Mouse (Mus musculus): ENCODE results near the gene Xpnpep1. TPM values are rescaled to one million over a fixed set of nuclear protein-coding genes. Genes with fewer than 3 reads are reported as not detected.

Xpnpep1 gene
- 109 and 112 TPM in 2 replicates for polyA plus RNA-seq (2015; fragmentation: Nextera tagmentation; extraction: Ambion mirVana)

- WGBS: 35% methylated on average over 23 of the region's 23 CpGs
- 0 out of 2 replicates have a peak within 1 kb of the TSS, but pooled peaks have one; percentile 17 for H3K4me3 ChIP-seq (ENCODE audit: low read depth, low read length)
- H3K4me1 ChIP-seq (ENCODE audit: insufficient read depth, low read depth, low read length): peaks cover 28% of the 10 kb centered on the region; the same call in 1 of the 2 replicates
- peak; percentile 79 for DNase-seq (ENCODE audit: low spot score)
- peak within 1 kb of the TSS; percentile 92 for H3K27ac ChIP-seq (ENCODE audit: low read length)
- no peak for TF ChIP-seq CTCF (IDR thresholded peaks at IDR 0.05)
- peak; percentile 87 for TF ChIP-seq EP300 (IDR thresholded peaks at IDR 0.05)
- no peaks in the 10 kb centered on the region for H3K9me3 ChIP-seq (ENCODE audit: low read length)
- peak within 1 kb of the TSS; percentile 16; the same call in 1 of the 2 replicates for H3K9ac ChIP-seq (replicated peaks; ENCODE audit: low read depth)
- H3K4me2 ChIP-seq (replicated peaks; ENCODE audit: low read depth, low read length): peak within 1 kb of the TSS; percentile 75
- H3K36me3 ChIP-seq (ENCODE audit: insufficient read depth, low read length): no peaks in the 10 kb centered on the region
- H3K27me3 ChIP-seq (replicated peaks; ENCODE audit: insufficient read depth, low read length): no peaks in the 10 kb centered on the region
- ATAC-seq: peak; percentile 5; the same call in 1 of the 2 replicates
Observed at GRCm38 (mm10) chr19:53040164-53041132, at the start of gene Xpnpep1. Gene Xpnpep1 (minus strand): TSS chr19:53040214.

GRCm38 (mm10) chr19:53087268-53088143 is 47.5 kb upstream of the Xpnpep1 start:
- 0 out of 2 replicates have a peak, but pooled peaks have one; percentile 19 for TF ChIP-seq EP300 (IDR thresholded peaks at IDR 0.05)
- TF ChIP-seq CTCF (IDR thresholded peaks at IDR 0.05): no peak
- Histone ChIP-seq H3K4me2 (replicated peaks; ENCODE audit: low read depth, low read length) (peak overlapping the region; percentile 45), H3K9ac (replicated peaks; ENCODE audit: low read depth) (no peak overlapping the region), H3K27ac (ENCODE audit: low read length) (peak overlapping the region; percentile 70), H3K4me1 (ENCODE audit: insufficient read depth, low read depth, low read length) (peaks cover 16% of the 10 kb centered on the region; the same call in 1 of the 2 replicates), H3K27me3 (replicated peaks; ENCODE audit: insufficient read depth, low read length) (no peaks in the 10 kb centered on the region), H3K36me3 (ENCODE audit: insufficient read depth, low read length) (no peaks in the 10 kb centered on the region), H3K9me3 (ENCODE audit: low read length) (no peaks in the 10 kb centered on the region), H3K4me3 (ENCODE audit: low read depth, low read length) (peak overlapping the region; percentile 21)
- peak; percentile 75 for ATAC-seq
- DNase-seq (ENCODE audit: low spot score): peak; percentile 72
- WGBS: 19% methylated on average over 25 of the region's 25 CpGs

GRCm38 (mm10) chr19:53086861-53087260 is 46.8 kb upstream of the Xpnpep1 start:
- Histone ChIP-seq H3K4me3 (ENCODE audit: low read depth, low read length) (peak overlapping the region; percentile 21), H3K4me1 (ENCODE audit: insufficient read depth, low read depth, low read length) (peaks cover 16% of the 10 kb centered on the region; the same call in 1 of the 2 replicates), H3K4me2 (replicated peaks; ENCODE audit: low read depth, low read length) (peak overlapping the region; percentile 45), H3K9ac (replicated peaks; ENCODE audit: low read depth) (no peak overlapping the region), H3K27me3 (replicated peaks; ENCODE audit: insufficient read depth, low read length) (no peaks in the 10 kb centered on the region), H3K27ac (ENCODE audit: low read length) (peak overlapping the region; percentile 70), H3K36me3 (ENCODE audit: insufficient read depth, low read length) (no peaks in the 10 kb centered on the region), H3K9me3 (ENCODE audit: low read length) (no peaks in the 10 kb centered on the region)
- ATAC-seq (peak; percentile 72), DNase-seq (ENCODE audit: low spot score) (no peak)
- TF ChIP-seq EP300 (IDR thresholded peaks at IDR 0.05): no peak
- no peak for TF ChIP-seq CTCF (IDR thresholded peaks at IDR 0.05)
- 35% methylated on average over 12 of the region's 12 CpGs for WGBS

GRCm38 (mm10) chr19:53084735-53085134 is 44.7 kb upstream of the Xpnpep1 start:
- H3K9me3 ChIP-seq (ENCODE audit: low read length): no peaks in the 10 kb centered on the region
- ATAC-seq: peak; percentile 34
- H3K36me3 ChIP-seq (ENCODE audit: insufficient read depth, low read length): no peaks in the 10 kb centered on the region
- no peak overlapping the region for H3K9ac ChIP-seq (replicated peaks; ENCODE audit: low read depth)
- H3K27me3 ChIP-seq (replicated peaks; ENCODE audit: insufficient read depth, low read length): no peaks in the 10 kb centered on the region
- WGBS: 8% methylated on average over 5 of the region's 5 CpGs
- peaks cover 16% of the 10 kb centered on the region; the same call in 1 of the 2 replicates for H3K4me1 ChIP-seq (ENCODE audit: insufficient read depth, low read depth, low read length)
- no peak overlapping the region for H3K27ac ChIP-seq (ENCODE audit: low read length)
- H3K4me2 ChIP-seq (replicated peaks; ENCODE audit: low read depth, low read length): no peak overlapping the region
- peak; percentile 67 for DNase-seq (ENCODE audit: low spot score)
- no peak overlapping the region for H3K4me3 ChIP-seq (ENCODE audit: low read depth, low read length)
- TF ChIP-seq EP300 (IDR thresholded peaks at IDR 0.05) (peak; percentile 69), CTCF (IDR thresholded peaks at IDR 0.05) (no peak)

DNA sequence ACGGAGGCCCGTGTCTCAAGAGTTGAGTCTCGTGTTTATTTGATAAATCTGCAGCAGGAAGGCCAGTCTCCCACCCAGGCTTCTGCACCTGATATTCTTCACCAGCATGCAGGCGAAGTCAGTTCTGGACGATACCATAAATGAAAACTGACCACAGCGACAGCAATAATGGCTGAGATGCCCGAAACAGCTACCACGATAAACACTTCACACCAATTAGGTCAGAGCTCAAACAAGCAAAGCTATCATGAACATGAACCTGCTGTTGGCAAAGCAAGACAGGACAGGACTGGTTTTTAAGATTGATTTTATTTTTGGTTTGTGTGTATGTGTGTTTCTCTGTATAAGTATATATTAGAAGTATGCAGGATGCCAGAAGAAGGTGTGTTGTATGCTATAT is 42.8 kb upstream of the Xpnpep1 start:
- Histone ChIP-seq H3K27me3 (replicated peaks; ENCODE audit: insufficient read depth, low read length) (no peaks in the 10 kb centered on the region), H3K9me3 (ENCODE audit: low read length) (no peaks in the 10 kb centered on the region), H3K4me2 (replicated peaks; ENCODE audit: low read depth, low read length) (no peak overlapping the region), H3K4me3 (ENCODE audit: low read depth, low read length) (no peak overlapping the region), H3K9ac (replicated peaks; ENCODE audit: low read depth) (no peak overlapping the region), H3K36me3 (ENCODE audit: insufficient read depth, low read length) (no peaks in the 10 kb centered on the region), H3K27ac (ENCODE audit: low read length) (no peak overlapping the region), H3K4me1 (ENCODE audit: insufficient read depth, low read depth, low read length) (peaks cover 14% of the 10 kb centered on the region; the same call in 1 of the 2 replicates)
- ATAC-seq (no peak), DNase-seq (ENCODE audit: low spot score) (peak; percentile 46)
- WGBS: 47% methylated on average over 8 of the region's 8 CpGs
- no peak for TF ChIP-seq CTCF (IDR thresholded peaks at IDR 0.05)
- no peak for TF ChIP-seq EP300 (IDR thresholded peaks at IDR 0.05)

All from lung, postnatal 0 days (tissue).